Mouse (Mus musculus) embryonic facial prominence, embryonic 14.5 days (tissue): ENCODE measurements around the gene Fhit. TPM values are rescaled to one million over a fixed set of nuclear protein-coding genes. Genes with fewer than 3 reads are reported as not detected.

Experiments used
- ATAC-seq: fragments of 200-750 bp; cut with Nextera tagmentation; 2 replicates; pipeline ENCODE4 v1.8.0; 2017; ENCODE audit warnings: low read depth, moderate number of reproducible peaks, moderate TSS enrichment
- DNase-seq: peaks from one replicate; pipeline ENCODE4 v3.0.0-alpha.2; 2015; ENCODE audit warnings: low spot score
- H3K27ac ChIP-seq: fragments of 300-500 bp; sonication (generic); replicated peaks from 2 replicates; pipeline ENCODE4 v1.5.1; 2014; ENCODE audit warnings: low read depth, mild to moderate bottlenecking, low read length, moderate library complexity
- H3K27me3 ChIP-seq: fragments of 300-500 bp; sonication (generic); replicated peaks from 2 replicates; pipeline ENCODE4 v1.6.1; 2014; ENCODE audit warnings: low read length; ENCODE audit not compliant: control insufficient read depth, insufficient read depth
- H3K36me3 ChIP-seq: fragments of 300-500 bp; sonication (generic); 2 replicates; pipeline ENCODE4 v1.6.1; 2014; ENCODE audit warnings: low read length, mixed read lengths; ENCODE audit not compliant: control insufficient read depth, insufficient read depth
- H3K4me1 ChIP-seq: fragments of 300-500 bp; sonication (generic); 2 replicates; pipeline ENCODE4 v1.6.1; 2014; ENCODE audit warnings: antibody characterized with exemption, low read length; ENCODE audit not compliant: control insufficient read depth, insufficient read depth
- H3K4me2 ChIP-seq: fragments of 300-500 bp; sonication (generic); 2 replicates; pipeline ENCODE4 v1.6.1; 2014; ENCODE audit warnings: low read depth, mild to moderate bottlenecking, low read length, moderate library complexity, mixed read lengths
- H3K4me3 ChIP-seq: fragments of 300-500 bp; sonication (generic); 2 replicates; pipeline ENCODE4 v1.5.1; 2014; ENCODE audit warnings: low read depth, mild to moderate bottlenecking, low read length
- H3K9ac ChIP-seq: fragments of 300-500 bp; sonication (generic); 2 replicates; pipeline ENCODE4 v1.6.1; 2014; ENCODE audit warnings: low read depth, mild to moderate bottlenecking, low read length, moderate library complexity, mixed read lengths
- H3K9me3 ChIP-seq: fragments of 300-500 bp; sonication (generic); 2 replicates; pipeline ENCODE4 v1.6.1; 2016; ENCODE audit warnings: low read length; ENCODE audit not compliant: control insufficient read depth
- WGBS: fragments of 180-500 bp; shearing (Covaris S2); extraction: QIAGEN DNeasy Blood & Tissue Kit; methylation state at CpG from one replicate; pipeline ENCODE4 v1.1.7; 2014; 5-methylcytosine and 5-hydroxymethylcytosine counted together
- polyA plus RNA-seq: library from polyadenylated mRNA; unstranded; fragments of >200 nt; fragmentation: Nextera tagmentation; extraction: Ambion mirVana; gene quantifications from 2 replicates; pipeline ENCODE4 v1.2.1, GENCODE M21; 2014

Fhit gene
- polyA plus RNA-seq, 1 experiment from 2014 or later = 8.1 TPM

- WGBS = 84% methylated on average over 6 of the region's 6 CpGs
- ATAC-seq (no peak), DNase-seq (no peak)
- no peaks in the 10 kb centered on the region for H3K9me3 ChIP-seq
- H3K36me3 ChIP-seq = no peaks in the 10 kb centered on the region
- H3K4me2 ChIP-seq = no peak overlapping the region
- H3K9ac ChIP-seq = no peak overlapping the region
- no peak overlapping the region for H3K4me3 ChIP-seq
- no peaks in the 10 kb centered on the region for H3K4me1 ChIP-seq
- no peak overlapping the region for H3K27ac ChIP-seq
- H3K27me3 ChIP-seq = no peaks in the 10 kb centered on the region
Measured at GRCm38 (mm10) chr14:10038021-10038420, 1123.8 kb downstream of the Fhit start.

DNA sequence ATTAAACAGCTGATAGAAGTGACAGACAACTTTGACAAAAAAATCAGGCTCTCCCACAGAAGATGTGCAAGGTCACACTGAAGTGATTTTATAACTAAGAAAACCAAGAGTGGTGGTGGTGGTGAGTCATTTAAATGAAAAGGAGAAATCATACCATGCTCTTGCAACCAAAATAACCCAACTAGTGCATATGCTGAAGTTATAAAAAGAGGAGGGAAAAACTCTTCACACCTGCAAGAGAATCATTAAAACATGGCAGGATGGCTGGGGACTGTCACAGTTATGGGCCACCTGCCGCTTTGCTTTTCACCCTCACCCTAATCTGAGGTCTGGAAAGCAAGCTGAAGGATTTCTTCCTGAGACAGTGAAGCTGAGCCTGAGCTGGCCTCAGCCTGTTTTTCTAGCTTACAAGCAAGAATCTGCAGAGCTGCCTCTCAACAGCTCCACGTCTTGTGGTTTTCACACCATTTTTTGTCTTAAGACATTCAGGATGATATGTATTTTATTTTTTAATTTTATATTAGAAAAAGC is 1125.1 kb downstream of the Fhit start:
- Histone ChIP-seq H3K4me2 (no peak overlapping the region), H3K9me3 (no peaks in the 10 kb centered on the region), H3K27me3 (no peaks in the 10 kb centered on the region), H3K4me1 (no peaks in the 10 kb centered on the region), H3K9ac (no peak overlapping the region), H3K4me3 (no peak overlapping the region), H3K27ac (no peak overlapping the region), H3K36me3 (no peaks in the 10 kb centered on the region)
- DNase-seq (peak; percentile 17), ATAC-seq (no peak)
- WGBS = 52% methylated on average over 2 of the region's 2 CpGs

GRCm38 (mm10) chr14:10035682-10036081 is 1126.2 kb downstream of the Fhit start:
- Histone ChIP-seq H3K27me3 (no peaks in the 10 kb centered on the region), H3K9me3 (no peaks in the 10 kb centered on the region), H3K27ac (no peak overlapping the region), H3K4me1 (no peaks in the 10 kb centered on the region), H3K4me2 (no peak overlapping the region), H3K4me3 (no peak overlapping the region), H3K9ac (no peak overlapping the region), H3K36me3 (no peaks in the 10 kb centered on the region)
- no peak for DNase-seq
- WGBS = 27% methylated on average over 3 of the region's 3 CpGs
- ATAC-seq = no peak

- H3K27ac ChIP-seq = no peak overlapping the region
- no peaks in the 10 kb centered on the region for H3K4me1 ChIP-seq
- 31% methylated on average over 2 of the region's 2 CpGs for WGBS
- DNase-seq (no peak), ATAC-seq (no peak)
- no peak overlapping the region for H3K9ac ChIP-seq
- H3K27me3 ChIP-seq = no peaks in the 10 kb centered on the region
- H3K9me3 ChIP-seq = no peaks in the 10 kb centered on the region
- no peak overlapping the region for H3K4me3 ChIP-seq
- no peak overlapping the region for H3K4me2 ChIP-seq
- H3K36me3 ChIP-seq = no peaks in the 10 kb centered on the region
Measured at GRCm38 (mm10) chr14:10035270-10035669, 1126.6 kb downstream of the Fhit start.

DNA sequence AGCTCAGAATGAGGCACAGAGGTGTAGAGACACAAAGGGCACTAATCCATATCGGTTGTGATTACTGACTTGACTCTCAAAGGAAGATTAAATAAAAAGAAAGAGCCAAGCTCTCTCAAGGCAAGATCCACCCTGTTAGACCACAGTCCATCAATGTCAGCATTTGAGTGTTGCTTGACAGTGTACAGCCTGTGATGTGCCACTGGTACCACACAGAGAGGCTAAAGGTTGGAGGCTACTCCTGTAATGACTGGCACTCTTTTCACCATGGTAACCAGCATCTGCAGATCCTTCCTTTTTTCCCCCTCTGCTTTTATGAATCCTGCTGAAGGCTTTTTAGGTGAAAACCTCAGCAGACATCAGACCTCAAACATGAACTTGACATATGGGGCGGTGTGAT is 1138.5 kb downstream of the Fhit start:
- no peak for DNase-seq
- Histone ChIP-seq H3K27me3 (no peaks in the 10 kb centered on the region), H3K36me3 (no peaks in the 10 kb centered on the region), H3K9ac (no peak overlapping the region), H3K4me1 (no peaks in the 10 kb centered on the region), H3K4me3 (no peak overlapping the region), H3K27ac (no peak overlapping the region), H3K9me3 (peaks cover 3% of the 10 kb centered on the region; the same call in 1 of the 2 replicates), H3K4me2 (no peak overlapping the region)
- 87% methylated on average over 2 of the region's 2 CpGs for WGBS
- ATAC-seq = no peak

GRCm38 (mm10) chr14:10022304-10022703 is 1139.5 kb downstream of the Fhit start:
- WGBS = 77% methylated on average over 2 of the region's 2 CpGs
- ATAC-seq = no peak; the same call in 1 of the 2 replicates
- no peak overlapping the region for H3K4me3 ChIP-seq

GRCm38 (mm10) chr14:10020400-10021140 is 1141.3 kb downstream of the Fhit start:
- Histone ChIP-seq H3K4me1 (no peaks in the 10 kb centered on the region), H3K27me3 (no peaks in the 10 kb centered on the region), H3K9me3 (no peaks in the 10 kb centered on the region), H3K4me2 (no peak overlapping the region), H3K9ac (no peak overlapping the region), H3K36me3 (no peaks in the 10 kb centered on the region), H3K4me3 (no peak overlapping the region), H3K27ac (no peak overlapping the region)
- ATAC-seq (no peak), DNase-seq (no peak)
- 80% methylated on average over 5 of the region's 5 CpGs for WGBS

More at GRCm38 (mm10) chr14:10022304-10022703, 1139.5 kb downstream of the Fhit start:
- Histone ChIP-seq H3K36me3 (no peaks in the 10 kb centered on the region), H3K27ac (no peak overlapping the region), H3K27me3 (no peaks in the 10 kb centered on the region), H3K4me1 (no peaks in the 10 kb centered on the region), H3K9ac (no peak overlapping the region), H3K9me3 (no peaks in the 10 kb centered on the region), H3K4me2 (no peak overlapping the region)
- no peak for DNase-seq

GRCm38 (mm10) chr14:10013817-10014266 is 1148.0 kb downstream of the Fhit start:
- H3K4me3 ChIP-seq = no peak overlapping the region
- no peak for ATAC-seq
- H3K27me3 ChIP-seq = no peaks in the 10 kb centered on the region
- no peaks in the 10 kb centered on the region for H3K4me1 ChIP-seq
- H3K4me2 ChIP-seq = no peak overlapping the region
- no peak overlapping the region for H3K9ac ChIP-seq
- no peaks in the 10 kb centered on the region for H3K36me3 ChIP-seq
- H3K27ac ChIP-seq = no peak overlapping the region
- 80% methylated on average over 1 of the region's 1 CpGs for WGBS
- no peaks in the 10 kb centered on the region for H3K9me3 ChIP-seq
- no peak for DNase-seq
